Mouse (Mus musculus): Measurements from ENCODE around the gene Vps13d. TPM values are rescaled to one million over a fixed set of nuclear protein-coding genes. Genes with fewer than 3 reads are reported as not detected.

Gene Vps13d
- polyA plus RNA-seq, 1 experiment from 2014 or later, result 9.2 TPM

DNA sequence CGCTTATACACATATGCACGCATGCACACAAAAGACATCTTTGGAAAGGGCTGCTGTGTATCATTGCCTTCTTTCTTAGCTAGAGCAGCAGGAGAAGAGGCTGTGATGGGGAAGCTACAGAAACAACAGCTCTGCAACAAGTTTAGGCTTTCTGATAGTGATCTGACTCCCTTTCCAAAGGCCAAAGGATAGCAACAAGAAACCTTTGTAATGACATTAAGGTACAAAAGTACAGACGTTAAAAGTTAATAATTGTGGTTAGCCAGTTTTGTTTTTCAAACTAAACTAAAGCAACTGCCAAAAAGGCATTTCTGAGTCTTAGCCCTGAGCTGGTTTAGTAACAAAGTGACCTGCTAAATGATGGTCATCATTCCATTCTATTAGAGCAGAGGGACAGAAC is 139.0 kb downstream of the Vps13d start:
- Histone ChIP-seq H3K9ac (replicated peaks; ENCODE audit: low read depth, low read length) (no peak overlapping the region), H3K27ac (ENCODE audit: low read length) (no peak overlapping the region), H3K4me2 (ENCODE audit: low read length) (no peak overlapping the region), H3K4me3 (replicated peaks; ENCODE audit: low read length) (no peak overlapping the region), H3K4me1 (replicated peaks; ENCODE audit: control insufficient read depth, insufficient read depth, low read length) (peaks cover 5% of the 10 kb centered on the region; the same call in 1 of the 2 replicates), H3K9me3 (ENCODE audit: control insufficient read depth, low read length) (no peaks in the 10 kb centered on the region), H3K27me3 (replicated peaks; ENCODE audit: control insufficient read depth, insufficient read depth, low read length) (no peaks in the 10 kb centered on the region), H3K36me3 (ENCODE audit: control insufficient read depth, insufficient read depth) (peaks cover 7% of the 10 kb centered on the region)
- ATAC-seq, result no peak
- 87% methylated on average over 3 of the region's 3 CpGs for WGBS

DNA sequence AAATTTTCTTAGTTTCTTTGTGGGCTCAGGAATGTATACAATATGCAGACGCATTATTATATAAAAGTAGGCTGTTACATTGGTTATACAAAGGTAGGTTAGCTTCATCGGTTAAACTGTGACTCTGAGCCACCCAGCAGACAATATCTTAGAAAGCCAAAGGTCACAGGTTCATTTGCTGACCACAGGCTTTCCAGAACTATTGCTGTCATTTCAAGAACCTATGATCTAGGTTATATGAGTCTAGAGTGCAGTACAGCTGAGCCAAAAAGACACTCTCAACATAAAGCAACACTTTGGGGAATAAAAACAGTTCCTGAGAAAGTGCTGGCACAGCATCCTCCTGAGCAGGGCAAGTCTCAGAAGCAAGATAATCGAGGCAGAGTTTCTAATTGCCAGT is 140.4 kb downstream of the Vps13d start:
- no peak for ATAC-seq
- H3K36me3 ChIP-seq (ENCODE audit: control insufficient read depth, insufficient read depth), result peaks cover 5% of the 10 kb centered on the region; the same call in 1 of the 2 replicates
- H3K4me1 ChIP-seq (replicated peaks; ENCODE audit: control insufficient read depth, insufficient read depth, low read length), result peaks cover 5% of the 10 kb centered on the region; the same call in 1 of the 2 replicates
- WGBS, result 67% methylated on average over 3 of the region's 3 CpGs
- H3K4me3 ChIP-seq (replicated peaks; ENCODE audit: low read length), result no peak overlapping the region
- no peaks in the 10 kb centered on the region for H3K27me3 ChIP-seq (replicated peaks; ENCODE audit: control insufficient read depth, insufficient read depth, low read length)
- no peaks in the 10 kb centered on the region for H3K9me3 ChIP-seq (ENCODE audit: control insufficient read depth, low read length)
- no peak overlapping the region for H3K4me2 ChIP-seq (ENCODE audit: low read length)
- H3K27ac ChIP-seq (ENCODE audit: low read length), result no peak overlapping the region
- H3K9ac ChIP-seq (replicated peaks; ENCODE audit: low read depth, low read length), result no peak overlapping the region

DNA sequence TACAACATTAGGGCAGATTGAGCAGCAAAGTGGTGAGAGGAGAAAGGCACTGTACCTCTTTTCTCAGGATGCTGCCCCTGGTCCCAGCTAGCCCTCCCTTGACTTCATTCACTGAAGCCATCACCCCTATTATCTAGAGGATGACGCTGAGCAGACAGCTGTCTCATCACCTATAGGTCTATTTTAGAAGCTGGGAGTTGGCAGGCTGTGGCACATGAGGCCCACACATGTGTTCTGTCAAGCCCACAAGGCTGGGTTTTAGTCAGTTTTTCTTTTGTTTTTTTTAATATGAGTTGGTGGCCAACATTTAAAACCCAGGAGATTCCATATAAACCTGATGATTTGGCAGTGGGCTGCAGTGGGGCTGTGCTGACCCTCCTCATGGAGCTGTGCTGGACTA is 142.1 kb downstream of the Vps13d start:
- ATAC-seq, result no peak
- H3K9ac ChIP-seq (replicated peaks; ENCODE audit: low read depth, low read length), result no peak overlapping the region
- no peak overlapping the region for H3K27ac ChIP-seq (ENCODE audit: low read length)
- no peak overlapping the region for H3K4me2 ChIP-seq (ENCODE audit: low read length)
- H3K27me3 ChIP-seq (replicated peaks; ENCODE audit: control insufficient read depth, insufficient read depth, low read length), result no peaks in the 10 kb centered on the region
- WGBS, result 81% methylated on average over 1 of the region's 1 CpGs
- H3K4me3 ChIP-seq (replicated peaks; ENCODE audit: low read length), result no peak overlapping the region
- H3K4me1 ChIP-seq (replicated peaks; ENCODE audit: control insufficient read depth, insufficient read depth, low read length), result peaks cover 5% of the 10 kb centered on the region; the same call in 1 of the 2 replicates
- peaks cover 5% of the 10 kb centered on the region; the same call in 1 of the 2 replicates for H3K36me3 ChIP-seq (ENCODE audit: control insufficient read depth, insufficient read depth)
- H3K9me3 ChIP-seq (ENCODE audit: control insufficient read depth, low read length), result no peaks in the 10 kb centered on the region

DNA sequence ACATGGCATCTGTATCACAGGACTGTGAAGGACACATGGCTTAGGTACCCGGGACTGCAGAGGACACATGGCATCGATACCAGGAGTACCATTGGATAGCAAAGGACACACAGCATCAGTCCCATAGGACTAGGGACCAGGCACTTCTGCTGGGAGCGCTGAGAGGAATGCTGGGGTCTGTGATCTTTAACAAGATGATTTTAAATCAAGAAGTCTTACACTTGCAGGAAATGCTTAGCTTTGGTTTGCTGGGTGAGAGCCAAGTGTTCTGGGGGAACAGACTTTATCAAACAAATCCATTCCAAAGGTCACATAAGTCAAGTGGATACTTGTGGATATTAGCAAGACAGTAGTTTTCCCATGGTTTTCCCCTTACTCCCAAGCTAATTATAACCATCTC is 142.5 kb downstream of the Vps13d start:
- H3K36me3 ChIP-seq (ENCODE audit: control insufficient read depth, insufficient read depth), result peaks cover 5% of the 10 kb centered on the region; the same call in 1 of the 2 replicates
- no peak overlapping the region for H3K27ac ChIP-seq (ENCODE audit: low read length)
- H3K4me2 ChIP-seq (ENCODE audit: low read length), result no peak overlapping the region
- H3K4me3 ChIP-seq (replicated peaks; ENCODE audit: low read length), result no peak overlapping the region
- ATAC-seq, result 0 out of 2 replicates have a peak, but pooled peaks have one; percentile 21
- H3K27me3 ChIP-seq (replicated peaks; ENCODE audit: control insufficient read depth, insufficient read depth, low read length), result no peaks in the 10 kb centered on the region
- 86% methylated on average over 3 of the region's 3 CpGs for WGBS
- no peaks in the 10 kb centered on the region for H3K9me3 ChIP-seq (ENCODE audit: control insufficient read depth, low read length)
- peaks cover 5% of the 10 kb centered on the region; the same call in 1 of the 2 replicates for H3K4me1 ChIP-seq (replicated peaks; ENCODE audit: control insufficient read depth, insufficient read depth, low read length)
- no peak overlapping the region for H3K9ac ChIP-seq (replicated peaks; ENCODE audit: low read depth, low read length)

GRCm38 (mm10) chr4:145051209-145051969 is 143.4 kb downstream of the Vps13d start:
- Histone ChIP-seq H3K4me3 (replicated peaks; ENCODE audit: low read length) (no peak overlapping the region), H3K9ac (replicated peaks; ENCODE audit: low read depth, low read length) (no peak overlapping the region), H3K27me3 (replicated peaks; ENCODE audit: control insufficient read depth, insufficient read depth, low read length) (no peaks in the 10 kb centered on the region), H3K27ac (ENCODE audit: low read length) (no peak overlapping the region), H3K4me1 (replicated peaks; ENCODE audit: control insufficient read depth, insufficient read depth, low read length) (peaks cover 5% of the 10 kb centered on the region; the same call in 1 of the 2 replicates), H3K9me3 (ENCODE audit: control insufficient read depth, low read length) (no peaks in the 10 kb centered on the region), H3K36me3 (ENCODE audit: control insufficient read depth, insufficient read depth) (peaks cover 3% of the 10 kb centered on the region; the same call in 1 of the 2 replicates), H3K4me2 (ENCODE audit: low read length) (no peak overlapping the region)
- ATAC-seq, result peak; percentile 52
- WGBS, result 27% methylated on average over 4 of the region's 4 CpGs

GRCm38 (mm10) chr4:145050518-145051208 is 144.1 kb downstream of the Vps13d start:
- Histone ChIP-seq H3K4me2 (ENCODE audit: low read length) (no peak overlapping the region), H3K9ac (replicated peaks; ENCODE audit: low read depth, low read length) (no peak overlapping the region), H3K9me3 (ENCODE audit: control insufficient read depth, low read length) (no peaks in the 10 kb centered on the region), H3K27ac (ENCODE audit: low read length) (no peak overlapping the region), H3K27me3 (replicated peaks; ENCODE audit: control insufficient read depth, insufficient read depth, low read length) (no peaks in the 10 kb centered on the region), H3K4me1 (replicated peaks; ENCODE audit: control insufficient read depth, insufficient read depth, low read length) (peaks cover 5% of the 10 kb centered on the region; the same call in 1 of the 2 replicates), H3K36me3 (ENCODE audit: control insufficient read depth, insufficient read depth) (peaks cover 5% of the 10 kb centered on the region; the same call in 1 of the 2 replicates), H3K4me3 (replicated peaks; ENCODE audit: low read length) (no peak overlapping the region)
- peak; percentile 43; the same call in 1 of the 2 replicates for ATAC-seq
- 47% methylated on average over 8 of the region's 8 CpGs for WGBS

- H3K4me3 ChIP-seq (replicated peaks; ENCODE audit: low read length), result no peak overlapping the region
- no peaks in the 10 kb centered on the region for H3K9me3 ChIP-seq (ENCODE audit: control insufficient read depth, low read length)
- 75% methylated on average over 5 of the region's 5 CpGs for WGBS
- no peak overlapping the region for H3K27ac ChIP-seq (ENCODE audit: low read length)
- H3K4me1 ChIP-seq (replicated peaks; ENCODE audit: control insufficient read depth, insufficient read depth, low read length), result peaks cover 5% of the 10 kb centered on the region; the same call in 1 of the 2 replicates
- H3K27me3 ChIP-seq (replicated peaks; ENCODE audit: control insufficient read depth, insufficient read depth, low read length), result no peaks in the 10 kb centered on the region
- H3K4me2 ChIP-seq (ENCODE audit: low read length), result no peak overlapping the region
- ATAC-seq, result no peak
- peaks cover 19% of the 10 kb centered on the region for H3K36me3 ChIP-seq (ENCODE audit: control insufficient read depth, insufficient read depth)
- no peak overlapping the region for H3K9ac ChIP-seq (replicated peaks; ENCODE audit: low read depth, low read length)
Observed at GRCm38 (mm10) chr4:145047964-145048363, 146.8 kb downstream of the Vps13d start.

- H3K27ac ChIP-seq (ENCODE audit: low read length), result no peak overlapping the region
- ATAC-seq, result no peak
- H3K4me2 ChIP-seq (ENCODE audit: low read length), result no peak overlapping the region
- no peak overlapping the region for H3K4me3 ChIP-seq (replicated peaks; ENCODE audit: low read length)
- no peak overlapping the region for H3K9ac ChIP-seq (replicated peaks; ENCODE audit: low read depth, low read length)
- H3K9me3 ChIP-seq (ENCODE audit: control insufficient read depth, low read length), result no peaks in the 10 kb centered on the region
- H3K27me3 ChIP-seq (replicated peaks; ENCODE audit: control insufficient read depth, insufficient read depth, low read length), result no peaks in the 10 kb centered on the region
- WGBS, result 90% methylated on average over 8 of the region's 8 CpGs
- no peaks in the 10 kb centered on the region for H3K4me1 ChIP-seq (replicated peaks; ENCODE audit: control insufficient read depth, insufficient read depth, low read length)
- peaks cover 17% of the 10 kb centered on the region for H3K36me3 ChIP-seq (ENCODE audit: control insufficient read depth, insufficient read depth)
Observed at GRCm38 (mm10) chr4:145046032-145046401, 148.8 kb downstream of the Vps13d start.

DNA sequence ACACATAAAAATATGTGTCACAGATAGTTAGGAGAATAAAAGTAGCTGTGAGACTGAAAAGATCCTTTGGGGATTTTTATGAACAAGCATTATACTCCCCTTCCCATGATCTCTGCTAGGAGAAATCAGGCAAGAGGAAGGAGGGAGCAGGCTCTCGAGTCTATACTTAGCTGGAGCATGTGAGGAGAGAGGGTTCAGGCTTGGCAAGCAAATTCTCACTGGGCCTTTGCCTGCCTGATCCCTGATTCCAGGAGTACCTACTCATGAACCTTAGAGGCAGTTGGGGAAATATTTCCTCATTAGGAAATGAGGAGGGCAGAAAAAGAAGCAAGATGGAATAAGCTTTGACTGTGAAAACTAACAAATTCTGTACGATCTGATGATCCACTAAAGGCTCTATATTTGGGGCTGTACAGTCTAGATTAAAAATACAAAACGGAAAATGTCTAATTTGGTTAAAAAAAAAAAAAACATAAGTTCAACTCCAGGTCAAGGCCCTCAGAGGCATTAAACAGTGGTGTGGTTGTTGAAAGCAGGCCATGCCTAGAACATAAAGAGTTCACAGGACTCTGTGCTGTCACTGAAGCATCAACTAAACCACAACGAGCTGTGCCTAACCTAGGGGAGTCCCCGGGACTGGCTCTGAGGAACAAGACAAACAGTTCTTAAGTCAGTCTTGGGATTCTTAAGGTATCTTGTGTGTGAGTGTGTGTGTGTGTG is 149.3 kb downstream of the Vps13d start:
- Histone ChIP-seq H3K9me3 (ENCODE audit: control insufficient read depth, low read length) (no peaks in the 10 kb centered on the region), H3K36me3 (ENCODE audit: control insufficient read depth, insufficient read depth) (peaks cover 17% of the 10 kb centered on the region), H3K4me3 (replicated peaks; ENCODE audit: low read length) (no peak overlapping the region), H3K9ac (replicated peaks; ENCODE audit: low read depth, low read length) (no peak overlapping the region), H3K4me1 (replicated peaks; ENCODE audit: control insufficient read depth, insufficient read depth, low read length) (no peaks in the 10 kb centered on the region), H3K4me2 (ENCODE audit: low read length) (no peak overlapping the region), H3K27me3 (replicated peaks; ENCODE audit: control insufficient read depth, insufficient read depth, low read length) (no peaks in the 10 kb centered on the region), H3K27ac (ENCODE audit: low read length) (no peak overlapping the region)
- no peak for ATAC-seq
- WGBS, result 80% methylated on average over 5 of the region's 5 CpGs

Measured in forebrain, embryonic 16.5 days (tissue).